Mouse (Mus musculus) stomach, embryonic 15.5 days (tissue): Measurements from ENCODE around the gene Ins2. TPM values are rescaled to one million over a fixed set of nuclear protein-coding genes. Genes with fewer than 3 reads are reported as not detected.

ENCODE experiments used
- ATAC-seq: fragments of 200-750 bp; cut with Nextera tagmentation; 2 replicates; pipeline ENCODE4 v1.8.0; 2017; ENCODE audit warnings: low read depth, moderate number of reproducible peaks, moderate TSS enrichment; ENCODE audit not compliant: insufficient read depth, low FRiP score
- H3K27ac ChIP-seq: fragments of 300-500 bp; sonication (generic); 2 replicates; pipeline ENCODE4 v1.5.1; 2015; ENCODE audit warnings: mild to moderate bottlenecking, inconsistent platforms
- H3K27me3 ChIP-seq: fragments of 300-500 bp; sonication (generic); replicated peaks from 2 replicates; pipeline ENCODE4 v1.6.1; 2015; ENCODE audit warnings: inconsistent platforms
- H3K36me3 ChIP-seq: fragments of 300-500 bp; sonication (generic); 2 replicates; pipeline ENCODE4 v1.6.1; 2015; ENCODE audit warnings: inconsistent platforms
- H3K4me1 ChIP-seq: fragments of 300-500 bp; sonication (generic); 2 replicates; pipeline ENCODE4 v1.6.1; 2015; ENCODE audit warnings: inconsistent platforms
- H3K4me2 ChIP-seq: fragments of 300-500 bp; sonication (generic); 2 replicates; pipeline ENCODE4 v1.6.1; 2015; ENCODE audit warnings: mild to moderate bottlenecking, inconsistent platforms
- H3K4me3 ChIP-seq: fragments of 300-500 bp; sonication (generic); replicated peaks from 2 replicates; pipeline ENCODE4 v1.5.1; 2015; ENCODE audit warnings: inconsistent platforms
- H3K9ac ChIP-seq: fragments of 300-500 bp; sonication (generic); 2 replicates; pipeline ENCODE4 v1.6.1; 2015; ENCODE audit warnings: inconsistent platforms
- H3K9me3 ChIP-seq: fragments of 300-500 bp; sonication (generic); 2 replicates; pipeline ENCODE4 v1.6.1; 2016; ENCODE audit warnings: inconsistent platforms
- WGBS: fragments of 180-500 bp; shearing (Covaris S2); methylation state at CpG from one replicate; pipeline ENCODE4 v1.1.7; 2015; 5-methylcytosine and 5-hydroxymethylcytosine counted together
- polyA plus RNA-seq: library from polyadenylated mRNA; unstranded; fragments of >200 nt; fragmentation: Nextera tagmentation; extraction: Ambion mirVana; gene quantifications from 2 replicates; pipeline ENCODE4 v1.2.1, GENCODE M21; 2015

Ins2 gene
- 528 and 604 TPM in 2 replicates for polyA plus RNA-seq

DNA sequence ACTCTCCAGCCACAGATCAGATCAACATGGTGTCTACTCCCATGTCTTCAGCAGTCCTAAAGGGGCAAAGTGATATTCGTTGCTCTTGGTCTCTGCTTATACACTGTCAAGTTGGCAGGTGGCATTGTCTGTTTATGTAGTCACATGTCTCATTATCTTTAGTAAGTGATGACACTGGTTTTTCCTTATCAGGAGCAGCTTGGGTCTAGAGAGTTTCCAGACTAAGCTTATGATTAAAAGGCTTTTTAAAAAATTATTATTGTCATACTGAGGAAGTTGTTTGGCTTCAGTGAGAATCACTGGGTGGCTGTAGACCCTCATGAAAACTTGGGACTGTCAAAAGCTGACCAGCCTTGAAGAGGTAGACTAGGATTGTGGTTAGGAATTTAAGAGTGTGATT lies at the start of gene Ins2:
Ins2 (minus strand) TSS at position 101 of the 400 bp plus-strand sequence.
- no peak within 1 kb of the TSS for H3K9ac ChIP-seq
- H3K4me2 ChIP-seq, result no peak within 1 kb of the TSS
- no peak for ATAC-seq
- H3K9me3 ChIP-seq, result no peaks in the 10 kb centered on the region
- no peak within 1 kb of the TSS for H3K4me3 ChIP-seq
- H3K4me1 ChIP-seq, result no peaks in the 10 kb centered on the region
- H3K27me3 ChIP-seq, result no peaks in the 10 kb centered on the region
- 73% methylated on average over 1 of the region's 1 CpGs for whole genome bisulfite sequencing
- H3K27ac ChIP-seq, result no peak within 1 kb of the TSS
- H3K36me3 ChIP-seq, result no peaks in the 10 kb centered on the region

- ATAC-seq, result no peak
- Histone ChIP-seq H3K9ac (no peak overlapping the region), H3K27me3 (no peaks in the 10 kb centered on the region), H3K9me3 (no peaks in the 10 kb centered on the region), H3K27ac (no peak overlapping the region), H3K4me3 (no peak overlapping the region), H3K4me1 (no peaks in the 10 kb centered on the region), H3K4me2 (no peak overlapping the region), H3K36me3 (no peaks in the 10 kb centered on the region)
- WGBS, result 60% methylated on average over 1 of the region's 1 CpGs
Observed at GRCm38 (mm10) chr7:142792650-142793275, 49.6 kb upstream of the Ins2 start.

DNA sequence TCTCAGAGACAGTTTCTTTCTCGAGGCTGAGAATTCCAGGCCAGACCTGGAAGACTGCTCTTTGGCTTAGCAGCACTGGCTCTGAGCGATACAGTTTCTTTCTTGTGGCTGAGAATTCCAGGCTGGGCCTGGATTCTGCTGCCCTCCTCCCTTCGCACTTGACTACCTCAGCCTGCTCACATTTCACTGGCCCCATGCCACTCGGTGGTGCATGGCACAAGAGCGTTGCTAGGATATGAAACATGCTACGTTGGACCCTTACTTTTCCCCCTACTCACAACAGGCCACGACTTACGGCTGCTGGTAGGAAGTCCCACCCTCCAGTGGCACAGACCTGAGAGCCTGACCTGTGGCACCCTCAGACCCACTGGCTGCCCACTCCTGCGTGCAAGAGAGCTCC lies 46.5 kb upstream of the Ins2 start:
- no peak overlapping the region for H3K4me2 ChIP-seq
- no peaks in the 10 kb centered on the region for H3K27me3 ChIP-seq
- no peak overlapping the region for H3K4me3 ChIP-seq
- H3K4me1 ChIP-seq, result no peaks in the 10 kb centered on the region
- no peak overlapping the region for H3K27ac ChIP-seq
- 80% methylated on average over 9 of the region's 9 CpGs for WGBS
- H3K36me3 ChIP-seq, result no peaks in the 10 kb centered on the region
- no peak overlapping the region for H3K9ac ChIP-seq
- H3K9me3 ChIP-seq, result no peaks in the 10 kb centered on the region
- no peak for ATAC-seq

- ATAC-seq, result no peak
- Histone ChIP-seq H3K4me1 (no peaks in the 10 kb centered on the region), H3K27ac (no peak overlapping the region), H3K4me3 (no peak overlapping the region), H3K27me3 (no peaks in the 10 kb centered on the region), H3K9me3 (no peaks in the 10 kb centered on the region), H3K4me2 (no peak overlapping the region), H3K36me3 (no peaks in the 10 kb centered on the region), H3K9ac (no peak overlapping the region)
- 10% methylated on average over 3 of the region's 3 CpGs for WGBS
Observed at GRCm38 (mm10) chr7:142737772-142738171, 5.4 kb downstream of the Ins2 start.

- WGBS, result 71% methylated on average over 1 of the region's 1 CpGs
- no peak overlapping the region for H3K27ac ChIP-seq
- H3K9me3 ChIP-seq, result no peaks in the 10 kb centered on the region
- no peaks in the 10 kb centered on the region for H3K36me3 ChIP-seq
- no peak overlapping the region for H3K4me2 ChIP-seq
- no peaks in the 10 kb centered on the region for H3K4me1 ChIP-seq
- no peaks in the 10 kb centered on the region for H3K27me3 ChIP-seq
- no peak overlapping the region for H3K4me3 ChIP-seq
- ATAC-seq, result no peak
- no peak overlapping the region for H3K9ac ChIP-seq
Observed at GRCm38 (mm10) chr7:142736943-142737490, 6.2 kb downstream of the Ins2 start.

DNA sequence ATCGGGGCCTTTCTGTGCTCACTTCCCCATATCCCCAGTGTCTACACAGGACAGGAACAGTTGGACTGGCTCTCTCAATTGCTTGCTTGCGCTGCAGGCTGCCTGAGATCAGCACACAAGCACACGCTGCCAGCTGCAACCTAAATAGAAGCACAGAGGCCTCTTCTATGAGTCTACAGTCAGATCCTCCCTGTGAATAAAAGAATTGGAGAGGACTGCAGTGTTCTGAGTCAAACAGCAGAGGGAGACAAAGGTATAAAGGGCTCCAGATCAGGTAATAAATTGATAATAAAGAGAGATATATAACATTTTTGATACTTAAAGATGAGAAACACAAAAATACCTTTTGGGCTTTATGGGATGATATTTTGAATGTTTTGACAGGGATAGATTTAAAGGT lies 17.2 kb downstream of the Ins2 start:
- H3K27me3 ChIP-seq, result no peaks in the 10 kb centered on the region
- no peak overlapping the region for H3K4me2 ChIP-seq
- ATAC-seq, result no peak
- no peak overlapping the region for H3K4me3 ChIP-seq
- no peak overlapping the region for H3K27ac ChIP-seq
- H3K9ac ChIP-seq, result no peak overlapping the region
- 50% methylated on average over 3 of the region's 3 CpGs for WGBS
- no peaks in the 10 kb centered on the region for H3K9me3 ChIP-seq
- H3K36me3 ChIP-seq, result no peaks in the 10 kb centered on the region
- H3K4me1 ChIP-seq, result no peaks in the 10 kb centered on the region

DNA sequence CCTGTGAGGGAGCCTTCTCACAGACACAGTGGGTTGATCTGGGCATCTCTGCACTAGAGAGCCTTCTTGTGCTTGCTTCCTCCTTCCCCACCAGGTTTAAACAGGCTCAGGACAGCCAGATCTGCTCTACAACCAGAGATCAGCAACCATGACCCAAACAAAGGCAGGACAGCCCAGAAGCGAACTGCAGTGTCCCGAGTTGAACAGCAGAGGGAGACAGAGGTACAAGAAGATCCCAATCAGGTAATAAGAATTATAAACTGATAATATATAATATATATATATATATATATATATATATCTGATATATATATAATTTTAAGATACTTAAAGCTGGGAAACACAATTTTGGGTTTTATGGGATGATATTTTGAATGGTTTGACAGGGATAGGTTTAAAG lies 22.5 kb downstream of the Ins2 start:
- no peak overlapping the region for H3K4me3 ChIP-seq
- no peaks in the 10 kb centered on the region for H3K36me3 ChIP-seq
- no peaks in the 10 kb centered on the region for H3K9me3 ChIP-seq
- H3K9ac ChIP-seq, result no peak overlapping the region
- 2% methylated on average over 2 of the region's 2 CpGs for WGBS
- H3K4me1 ChIP-seq, result no peaks in the 10 kb centered on the region
- no peak overlapping the region for H3K27ac ChIP-seq
- ATAC-seq, result no peak
- H3K4me2 ChIP-seq, result no peak overlapping the region
- no peaks in the 10 kb centered on the region for H3K27me3 ChIP-seq

- H3K9me3 ChIP-seq, result no peaks in the 10 kb centered on the region
- H3K4me2 ChIP-seq, result peak overlapping the region; percentile 51
- WGBS, result 14% methylated on average over 8 of the region's 8 CpGs
- H3K4me1 ChIP-seq, result 0 out of 2 replicates have a peak, but pooled peaks cover 3% of the 10 kb centered on the region
- no peak overlapping the region for H3K9ac ChIP-seq
- ATAC-seq, result no peak; the same call in 1 of the 2 replicates
- no peaks in the 10 kb centered on the region for H3K27me3 ChIP-seq
- no peak overlapping the region for H3K27ac ChIP-seq
- H3K36me3 ChIP-seq, result no peaks in the 10 kb centered on the region
- H3K4me3 ChIP-seq, result no peak overlapping the region
Observed at GRCm38 (mm10) chr7:142714783-142715498, 28.2 kb downstream of the Ins2 start.

- H3K4me3 ChIP-seq, result no peak overlapping the region
- no peaks in the 10 kb centered on the region for H3K9me3 ChIP-seq
- H3K27ac ChIP-seq, result no peak overlapping the region
- H3K4me2 ChIP-seq, result no peak overlapping the region
- no peaks in the 10 kb centered on the region for H3K4me1 ChIP-seq
- ATAC-seq, result no peak
- H3K36me3 ChIP-seq, result no peaks in the 10 kb centered on the region
- 83% methylated on average over 2 of the region's 2 CpGs for WGBS
- no peaks in the 10 kb centered on the region for H3K27me3 ChIP-seq
- H3K9ac ChIP-seq, result no peak overlapping the region
Observed at GRCm38 (mm10) chr7:142706873-142707272, 36.3 kb downstream of the Ins2 start.

DNA sequence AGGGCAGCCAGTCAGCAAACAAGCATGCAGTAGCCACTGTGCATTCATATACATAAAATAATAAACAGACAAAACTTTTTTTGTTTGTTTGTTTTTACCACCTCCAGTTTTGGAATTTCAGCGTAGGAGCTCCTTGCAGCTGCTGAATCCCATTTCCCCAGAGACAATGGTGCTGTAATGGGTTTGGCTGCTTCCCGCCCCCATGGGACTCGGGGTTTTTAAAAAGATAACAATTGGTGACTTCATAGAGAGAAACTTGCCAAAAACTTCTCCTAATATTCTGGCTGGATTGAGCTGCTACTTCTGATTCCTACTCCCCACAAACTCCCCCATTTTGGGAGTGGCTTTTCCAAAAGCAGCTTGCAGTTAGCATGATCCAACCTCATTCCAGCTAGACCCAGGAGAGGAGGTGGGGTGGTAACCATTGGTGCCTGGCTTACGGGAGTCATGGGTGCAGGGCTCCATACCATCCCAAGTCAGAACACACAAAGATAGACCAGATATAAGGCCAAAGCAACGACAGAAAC lies 43.8 kb downstream of the Ins2 start:
- Histone ChIP-seq H3K9me3 (no peaks in the 10 kb centered on the region), H3K4me2 (no peak overlapping the region), H3K9ac (no peak overlapping the region), H3K27ac (no peak overlapping the region), H3K4me3 (no peak overlapping the region), H3K4me1 (no peaks in the 10 kb centered on the region), H3K27me3 (no peaks in the 10 kb centered on the region), H3K36me3 (no peaks in the 10 kb centered on the region)
- ATAC-seq, result no peak
- 69% methylated on average over 5 of the region's 5 CpGs for WGBS

- H3K4me3 ChIP-seq, result no peak overlapping the region
- WGBS, result 93% methylated on average over 3 of the region's 3 CpGs
- ATAC-seq, result no peak
Observed at GRCm38 (mm10) chr7:142678611-142679010, 64.6 kb downstream of the Ins2 start.

DNA sequence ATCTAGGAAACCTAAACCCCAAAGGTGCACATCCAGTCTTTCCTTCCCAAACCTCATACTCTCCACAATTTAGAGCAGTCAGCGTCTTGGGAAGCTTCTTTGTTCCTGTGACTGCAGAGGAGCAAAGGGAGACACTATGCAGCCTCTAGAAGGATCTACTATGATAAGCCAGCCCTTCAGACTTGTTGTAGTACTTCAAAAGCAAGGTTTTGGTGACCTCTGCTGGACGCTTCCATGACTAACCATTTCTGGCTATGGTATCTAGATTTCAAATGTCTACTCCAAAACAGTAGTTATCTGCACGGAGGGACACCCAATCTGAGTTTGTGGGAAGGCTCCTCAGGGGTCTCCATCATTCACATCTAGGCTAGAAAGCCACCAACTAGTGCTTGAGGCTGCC lies 67.5 kb downstream of the Ins2 start:
- no peaks in the 10 kb centered on the region for H3K4me1 ChIP-seq
- WGBS, result 6% methylated on average over 3 of the region's 3 CpGs
- no peak overlapping the region for H3K27ac ChIP-seq
- H3K4me2 ChIP-seq, result no peak overlapping the region
- no peaks in the 10 kb centered on the region for H3K27me3 ChIP-seq
- H3K4me3 ChIP-seq, result no peak overlapping the region
- ATAC-seq, result no peak
- H3K9ac ChIP-seq, result no peak overlapping the region
- no peaks in the 10 kb centered on the region for H3K9me3 ChIP-seq
- no peaks in the 10 kb centered on the region for H3K36me3 ChIP-seq

More at GRCm38 (mm10) chr7:142678611-142679010, 64.6 kb downstream of the Ins2 start:
- no peaks in the 10 kb centered on the region for H3K36me3 ChIP-seq
- no peaks in the 10 kb centered on the region for H3K9me3 ChIP-seq
- no peaks in the 10 kb centered on the region for H3K27me3 ChIP-seq
- H3K4me1 ChIP-seq, result no peaks in the 10 kb centered on the region
- no peak overlapping the region for H3K9ac ChIP-seq
- no peak overlapping the region for H3K4me2 ChIP-seq
- no peak overlapping the region for H3K27ac ChIP-seq
